Mouse (Mus musculus): Measurements from ENCODE around the gene Mark1. TPM values are rescaled to one million over a fixed set of nuclear protein-coding genes. Genes with fewer than 3 reads are reported as not detected.

Mark1 gene
- polyA plus RNA-seq, 1 experiment from 2014 or later = 4.0 TPM

- WGBS = 79% methylated on average over 7 of the region's 7 CpGs
- Histone ChIP-seq H3K9me3 (ENCODE audit: control insufficient read depth, low read length) (no peaks in the 10 kb centered on the region), H3K4me3 (ENCODE audit: low read depth, low read length) (no peak overlapping the region), H3K9ac (ENCODE audit: low read depth, low read length) (no peak overlapping the region), H3K27me3 (replicated peaks; ENCODE audit: control insufficient read depth, insufficient read depth, low read length) (no peaks in the 10 kb centered on the region), H3K36me3 (ENCODE audit: control insufficient read depth, insufficient read depth, low read length) (peaks cover 67% of the 10 kb centered on the region), H3K4me1 (ENCODE audit: control insufficient read depth, insufficient read depth, low read length) (no peaks in the 10 kb centered on the region), H3K27ac (replicated peaks; ENCODE audit: low read depth, low read length) (no peak overlapping the region), H3K4me2 (ENCODE audit: low read depth, low read length) (no peak overlapping the region)
- ATAC-seq (ENCODE audit: low read depth) (no peak), DNase-seq (ENCODE audit: low spot score) (no peak)
Observed at GRCm38 (mm10) chr1:184902886-184903285, 96.5 kb downstream of the Mark1 start.

- no peak overlapping the region for H3K4me2 ChIP-seq (ENCODE audit: low read depth, low read length)
- H3K36me3 ChIP-seq (ENCODE audit: control insufficient read depth, insufficient read depth, low read length) = peaks cover 22% of the 10 kb centered on the region
- DNase-seq (ENCODE audit: low spot score) = peak; percentile 20
- H3K9me3 ChIP-seq (ENCODE audit: control insufficient read depth, low read length) = no peaks in the 10 kb centered on the region
- no peaks in the 10 kb centered on the region for H3K4me1 ChIP-seq (ENCODE audit: control insufficient read depth, insufficient read depth, low read length)
- H3K27me3 ChIP-seq (replicated peaks; ENCODE audit: control insufficient read depth, insufficient read depth, low read length) = no peaks in the 10 kb centered on the region
- ATAC-seq (ENCODE audit: low read depth) = no peak
- no peak overlapping the region for H3K27ac ChIP-seq (replicated peaks; ENCODE audit: low read depth, low read length)
- WGBS = 49% methylated on average over 16 of the region's 16 CpGs
- H3K9ac ChIP-seq (ENCODE audit: low read depth, low read length) = no peak overlapping the region
- H3K4me3 ChIP-seq (ENCODE audit: low read depth, low read length) = no peak overlapping the region
Observed at GRCm38 (mm10) chr1:184897350-184897749, 102.0 kb downstream of the Mark1 start.

DNA sequence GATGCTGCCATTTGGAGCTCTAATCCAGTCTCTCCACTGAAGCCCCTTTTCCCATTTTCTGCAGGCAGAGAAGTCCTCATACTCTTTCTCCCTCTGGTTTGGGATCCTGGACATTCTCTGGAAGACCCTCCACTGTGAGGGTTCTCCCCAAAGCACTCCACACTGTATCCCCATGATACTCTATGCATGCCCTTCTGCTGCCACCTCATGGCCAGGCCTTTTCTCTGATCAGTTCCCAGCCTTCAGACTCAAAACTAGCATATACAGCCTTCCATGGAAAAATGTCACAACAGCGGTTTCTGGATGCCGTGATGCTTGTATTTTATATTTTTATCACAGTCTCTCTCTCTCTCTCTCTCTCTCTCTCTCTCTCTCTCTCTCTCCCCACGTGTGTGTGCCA, 107.4 kb downstream of the Mark1 start:
- no peaks in the 10 kb centered on the region for H3K9me3 ChIP-seq (ENCODE audit: control insufficient read depth, low read length)
- ATAC-seq (ENCODE audit: low read depth) = no peak
- no peak overlapping the region for H3K4me3 ChIP-seq (ENCODE audit: low read depth, low read length)
- no peak overlapping the region for H3K4me2 ChIP-seq (ENCODE audit: low read depth, low read length)
- WGBS = 80% methylated on average over 3 of the region's 3 CpGs
- no peaks in the 10 kb centered on the region for H3K4me1 ChIP-seq (ENCODE audit: control insufficient read depth, insufficient read depth, low read length)
- no peaks in the 10 kb centered on the region for H3K27me3 ChIP-seq (replicated peaks; ENCODE audit: control insufficient read depth, insufficient read depth, low read length)
- no peak overlapping the region for H3K9ac ChIP-seq (ENCODE audit: low read depth, low read length)
- DNase-seq (ENCODE audit: low spot score) = no peak
- no peak overlapping the region for H3K27ac ChIP-seq (replicated peaks; ENCODE audit: low read depth, low read length)
- no peaks in the 10 kb centered on the region for H3K36me3 ChIP-seq (ENCODE audit: control insufficient read depth, insufficient read depth, low read length)

DNA sequence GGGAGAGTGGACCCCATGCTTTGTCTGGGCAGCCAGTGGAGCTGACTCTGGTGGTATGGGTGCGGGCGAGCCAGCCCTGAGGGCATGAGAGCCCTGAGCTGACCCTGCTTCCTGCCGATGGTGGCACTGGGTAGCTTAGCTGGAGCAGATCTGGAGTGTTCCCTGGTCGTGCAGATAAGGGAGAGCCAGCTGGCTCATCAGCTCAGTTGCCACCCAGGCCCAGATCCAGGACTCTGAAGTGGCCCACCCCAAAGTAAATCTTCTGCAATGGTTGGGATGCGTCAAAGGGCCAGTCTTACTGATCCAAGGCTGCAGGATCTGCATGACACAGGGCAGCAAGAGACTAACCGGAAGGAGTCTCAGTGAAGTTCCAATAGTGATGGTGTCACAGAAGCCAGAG, 109.9 kb downstream of the Mark1 start:
- 78% methylated on average over 5 of the region's 6 CpGs for WGBS
- no peak overlapping the region for H3K9ac ChIP-seq (ENCODE audit: low read depth, low read length)
- H3K36me3 ChIP-seq (ENCODE audit: control insufficient read depth, insufficient read depth, low read length) = no peaks in the 10 kb centered on the region
- no peak overlapping the region for H3K4me3 ChIP-seq (ENCODE audit: low read depth, low read length)
- no peak overlapping the region for H3K27ac ChIP-seq (replicated peaks; ENCODE audit: low read depth, low read length)
- H3K4me1 ChIP-seq (ENCODE audit: control insufficient read depth, insufficient read depth, low read length) = no peaks in the 10 kb centered on the region
- DNase-seq (ENCODE audit: low spot score) (no peak), ATAC-seq (ENCODE audit: low read depth) (no peak)
- H3K9me3 ChIP-seq (ENCODE audit: control insufficient read depth, low read length) = no peaks in the 10 kb centered on the region
- 0 out of 2 replicates have a peak, but pooled peaks cover 4% of the 10 kb centered on the region for H3K27me3 ChIP-seq (replicated peaks; ENCODE audit: control insufficient read depth, insufficient read depth, low read length)
- no peak overlapping the region for H3K4me2 ChIP-seq (ENCODE audit: low read depth, low read length)

DNA sequence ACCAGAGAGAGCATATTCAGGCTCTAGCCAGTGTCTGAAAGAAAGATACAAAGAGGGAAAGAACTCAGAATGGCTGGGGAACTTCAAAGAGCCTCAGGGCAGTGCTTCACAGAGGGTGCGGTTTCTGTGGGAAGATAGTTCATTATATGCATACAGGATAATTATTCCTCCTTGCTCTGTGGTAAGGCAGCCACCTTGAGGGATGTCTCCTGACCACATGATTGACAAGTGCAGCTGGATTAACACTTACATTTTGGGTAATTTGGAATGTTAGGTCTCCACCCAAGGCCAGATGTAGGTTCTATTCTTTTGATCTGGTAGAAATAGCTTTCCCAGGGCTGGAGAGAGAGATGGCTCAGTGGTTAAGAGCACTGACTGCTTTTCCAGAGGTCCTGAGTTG, 113.2 kb downstream of the Mark1 start:
- Histone ChIP-seq H3K27ac (replicated peaks; ENCODE audit: low read depth, low read length) (no peak overlapping the region), H3K27me3 (replicated peaks; ENCODE audit: control insufficient read depth, insufficient read depth, low read length) (peaks cover 34% of the 10 kb centered on the region), H3K4me2 (ENCODE audit: low read depth, low read length) (no peak overlapping the region), H3K36me3 (ENCODE audit: control insufficient read depth, insufficient read depth, low read length) (no peaks in the 10 kb centered on the region), H3K4me3 (ENCODE audit: low read depth, low read length) (no peak overlapping the region), H3K9ac (ENCODE audit: low read depth, low read length) (no peak overlapping the region), H3K9me3 (ENCODE audit: control insufficient read depth, low read length) (no peaks in the 10 kb centered on the region), H3K4me1 (ENCODE audit: control insufficient read depth, insufficient read depth, low read length) (no peaks in the 10 kb centered on the region)
- 15% methylated on average over 1 of the region's 1 CpGs for WGBS
- no peak; the same call in 1 of the 2 replicates for ATAC-seq (ENCODE audit: low read depth)
- peak; percentile 49 for DNase-seq (ENCODE audit: low spot score)

DNA sequence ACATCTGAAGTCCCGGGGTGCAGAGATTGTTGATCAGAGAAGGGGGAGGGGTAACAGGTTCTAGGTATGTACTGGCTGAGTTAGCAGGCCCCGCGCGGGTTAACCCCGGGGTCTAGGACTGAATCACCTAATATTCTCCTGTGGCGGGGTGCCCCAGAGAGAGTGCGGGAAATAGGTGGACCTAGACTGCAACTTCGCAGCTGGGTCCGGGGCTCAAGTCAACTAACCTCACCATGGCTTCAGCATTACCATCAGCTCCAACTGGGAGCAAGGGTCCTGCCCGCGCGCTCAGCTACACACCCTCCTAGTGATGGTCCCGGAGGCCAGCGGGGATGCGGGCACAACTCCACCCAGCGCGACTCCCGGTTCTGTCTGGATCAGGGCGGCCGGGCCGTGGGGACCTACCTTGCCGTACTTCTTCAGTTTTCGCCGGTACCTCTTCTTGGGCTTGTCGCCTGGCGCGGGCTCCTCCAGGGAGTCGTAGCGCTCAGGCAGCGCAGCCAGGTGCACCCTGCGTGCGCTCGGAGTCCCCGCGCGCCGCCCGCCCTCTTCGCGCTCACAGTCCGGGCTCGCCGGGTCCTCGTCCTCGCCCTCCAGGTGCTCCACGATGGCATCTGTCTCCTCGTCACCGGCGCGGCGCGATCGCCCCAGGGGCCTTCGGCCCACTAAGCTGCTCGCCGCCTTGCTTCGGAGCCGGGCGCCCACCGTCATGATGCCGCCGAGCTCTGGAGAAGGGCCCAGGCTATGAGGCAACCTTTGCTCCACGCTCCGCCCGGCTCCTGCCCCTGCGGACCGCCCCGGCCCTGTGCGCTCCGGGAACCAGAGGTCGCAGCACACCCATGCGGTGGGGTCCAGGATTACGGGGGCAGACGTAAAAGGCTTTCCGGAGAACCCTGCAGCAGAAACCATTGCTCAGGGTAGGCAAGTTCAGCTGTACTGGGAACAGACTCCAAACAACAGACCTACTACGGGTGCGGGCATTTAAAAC, 116.8 kb downstream of the Mark1 start, which contains the start of gene C130074G19Rik:
TSS of gene C130074G19Rik (minus strand) at position 938 of the 988 bp plus-strand sequence.
- Histone ChIP-seq H3K4me3 (ENCODE audit: low read depth, low read length) (peak within 1 kb of the TSS; percentile 48), H3K9me3 (ENCODE audit: control insufficient read depth, low read length) (no peaks in the 10 kb centered on the region), H3K36me3 (ENCODE audit: control insufficient read depth, insufficient read depth, low read length) (no peaks in the 10 kb centered on the region), H3K4me2 (ENCODE audit: low read depth, low read length) (peak within 1 kb of the TSS; percentile 83), H3K27ac (replicated peaks; ENCODE audit: low read depth, low read length) (no peak within 1 kb of the TSS), H3K9ac (ENCODE audit: low read depth, low read length) (peak within 1 kb of the TSS; percentile 62), H3K27me3 (replicated peaks; ENCODE audit: control insufficient read depth, insufficient read depth, low read length) (peaks cover 38% of the 10 kb centered on the region), H3K4me1 (ENCODE audit: control insufficient read depth, insufficient read depth, low read length) (0 out of 2 replicates have a peak, but pooled peaks cover 5% of the 10 kb centered on the region)
- WGBS = 3% methylated on average over 39 of the region's 77 CpGs
- peak; percentile 86 for ATAC-seq (ENCODE audit: low read depth)
- peak; percentile 29 for DNase-seq (ENCODE audit: low spot score)

DNA sequence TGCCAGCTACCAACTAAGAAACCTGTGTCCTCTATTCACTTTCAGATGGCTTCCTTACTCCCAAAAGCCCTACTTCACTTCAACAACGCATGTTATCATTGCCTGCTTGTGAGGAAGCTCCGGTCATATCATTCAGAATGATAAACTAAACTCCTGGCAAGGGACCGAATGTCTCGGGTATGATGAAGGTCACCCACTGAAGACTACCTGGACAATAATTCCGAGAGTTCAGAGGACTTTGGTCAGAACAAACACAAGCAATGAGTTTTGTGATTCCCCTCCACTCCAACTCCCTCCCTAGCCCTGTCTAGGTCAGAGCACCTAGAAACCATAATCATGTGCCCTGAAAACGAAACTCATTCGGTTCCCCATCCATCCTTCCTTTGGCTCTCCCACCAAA, 117.5 kb downstream of the Mark1 start:
- DNase-seq (ENCODE audit: low spot score) = no peak
- ATAC-seq (ENCODE audit: low read depth) = no peak
- peak overlapping the region; percentile 62; the same call in 1 of the 2 replicates for H3K9ac ChIP-seq (ENCODE audit: low read depth, low read length)

DNA sequence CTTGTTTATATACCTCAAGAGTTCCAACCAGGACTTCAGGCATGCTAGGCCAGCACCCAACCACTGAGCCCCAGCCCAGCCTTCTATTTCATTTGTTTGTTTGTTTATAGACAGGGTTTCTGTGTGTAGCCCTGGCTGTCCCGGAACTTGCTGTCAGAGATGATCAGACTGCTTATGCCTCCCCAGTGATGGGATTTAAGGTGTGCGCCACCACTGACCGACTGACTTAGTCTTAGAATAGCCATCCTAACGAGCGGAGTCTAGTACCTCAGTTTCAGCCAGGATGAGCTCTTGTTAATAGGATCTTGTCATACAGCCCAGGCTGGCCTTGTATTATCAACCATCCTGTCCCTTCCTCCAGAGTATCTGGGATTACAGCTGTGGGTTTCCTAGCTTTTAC, 118.2 kb downstream of the Mark1 start:
- DNase-seq (ENCODE audit: low spot score) = no peak
- 0 out of 2 replicates have a peak, but pooled peaks cover 5% of the 10 kb centered on the region for H3K4me1 ChIP-seq (ENCODE audit: control insufficient read depth, insufficient read depth, low read length)
- no peak for ATAC-seq (ENCODE audit: low read depth)
- no peaks in the 10 kb centered on the region for H3K36me3 ChIP-seq (ENCODE audit: control insufficient read depth, insufficient read depth, low read length)
- H3K4me3 ChIP-seq (ENCODE audit: low read depth, low read length) = peak overlapping the region; percentile 48; the same call in 1 of the 2 replicates
- WGBS = 86% methylated on average over 5 of the region's 5 CpGs
- H3K27ac ChIP-seq (replicated peaks; ENCODE audit: low read depth, low read length) = no peak overlapping the region
- H3K27me3 ChIP-seq (replicated peaks; ENCODE audit: control insufficient read depth, insufficient read depth, low read length) = peaks cover 38% of the 10 kb centered on the region
- H3K9ac ChIP-seq (ENCODE audit: low read depth, low read length) = no peak overlapping the region
- H3K9me3 ChIP-seq (ENCODE audit: control insufficient read depth, low read length) = no peaks in the 10 kb centered on the region
- H3K4me2 ChIP-seq (ENCODE audit: low read depth, low read length) = peak overlapping the region; percentile 4; the same call in 1 of the 2 replicates

More for the DNA sequence above, 117.5 kb downstream of the Mark1 start:
- H3K27ac ChIP-seq (replicated peaks; ENCODE audit: low read depth, low read length) = no peak overlapping the region
- H3K36me3 ChIP-seq (ENCODE audit: control insufficient read depth, insufficient read depth, low read length) = no peaks in the 10 kb centered on the region
- peak overlapping the region; percentile 48 for H3K4me3 ChIP-seq (ENCODE audit: low read depth, low read length)
- H3K4me1 ChIP-seq (ENCODE audit: control insufficient read depth, insufficient read depth, low read length) = 0 out of 2 replicates have a peak, but pooled peaks cover 5% of the 10 kb centered on the region
- no peaks in the 10 kb centered on the region for H3K9me3 ChIP-seq (ENCODE audit: control insufficient read depth, low read length)
- peak overlapping the region; percentile 83 for H3K4me2 ChIP-seq (ENCODE audit: low read depth, low read length)
- H3K27me3 ChIP-seq (replicated peaks; ENCODE audit: control insufficient read depth, insufficient read depth, low read length) = peaks cover 38% of the 10 kb centered on the region
- WGBS = 70% methylated on average over 7 of the region's 7 CpGs

All from embryonic facial prominence, embryonic 14.5 days (tissue).